Mouse (Mus musculus): ENCODE data around the gene Mroh2b. TPM values are rescaled to one million over a fixed set of nuclear protein-coding genes. Genes with fewer than 3 reads are reported as not detected.

Mroh2b gene
- not detected in 2 replicates for polyA plus RNA-seq (2015; fragmentation: Nextera tagmentation; extraction: Ambion mirVana)

- 69% methylated on average over 1 of the region's 1 CpGs for WGBS
- H3K4me1 ChIP-seq (replicated peaks; ENCODE audit: control insufficient read depth, insufficient read depth, low read length) = no peaks in the 10 kb centered on the region
- no peaks in the 10 kb centered on the region for H3K36me3 ChIP-seq (ENCODE audit: control insufficient read depth, insufficient read depth, low read length)
- H3K4me3 ChIP-seq (ENCODE audit: low read length) = no peak within 1 kb of the TSS
- H3K9ac ChIP-seq (ENCODE audit: low read length) = no peak within 1 kb of the TSS
- H3K27ac ChIP-seq (ENCODE audit: low read length) = no peak within 1 kb of the TSS
- no peak for ATAC-seq (ENCODE audit: low read depth)
- no peak within 1 kb of the TSS for H3K4me2 ChIP-seq (ENCODE audit: low read depth, low read length)
- H3K27me3 ChIP-seq (ENCODE audit: control insufficient read depth, insufficient read depth, low read depth, low read length) = no peaks in the 10 kb centered on the region
- no peaks in the 10 kb centered on the region for H3K9me3 ChIP-seq (ENCODE audit: control insufficient read depth, low read length)
Observed at GRCm38 (mm10) chr15:4898437-4898836, at the start of gene Mroh2b. Mroh2b (plus strand) TSS chr15:4898737.

DNA sequence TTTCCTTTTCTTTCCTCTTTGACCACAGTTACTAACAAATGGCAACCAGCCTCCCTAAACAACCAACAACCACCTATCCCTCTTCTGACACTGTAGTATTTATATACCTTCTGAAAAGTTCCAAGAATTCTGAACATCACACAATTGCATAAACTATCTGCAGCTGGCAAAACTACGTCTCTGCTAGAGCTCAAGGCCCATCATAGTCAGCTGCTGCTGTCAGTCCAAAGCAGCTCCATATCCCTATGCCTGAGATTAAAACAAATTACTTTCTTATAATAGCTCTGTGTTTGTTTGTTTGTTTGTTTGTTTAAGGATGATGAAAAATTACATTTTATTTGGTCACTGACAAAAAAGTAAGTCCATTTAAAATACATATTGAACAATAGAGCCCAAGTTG lies 48.5 kb upstream of the Mroh2b start:
- no peak for ATAC-seq (ENCODE audit: low read depth)
- Histone ChIP-seq H3K4me2 (ENCODE audit: low read depth, low read length) (no peak overlapping the region), H3K9me3 (ENCODE audit: control insufficient read depth, low read length) (no peaks in the 10 kb centered on the region), H3K4me3 (ENCODE audit: low read length) (no peak overlapping the region), H3K36me3 (ENCODE audit: control insufficient read depth, insufficient read depth, low read length) (no peaks in the 10 kb centered on the region), H3K4me1 (replicated peaks; ENCODE audit: control insufficient read depth, insufficient read depth, low read length) (no peaks in the 10 kb centered on the region), H3K9ac (ENCODE audit: low read length) (no peak overlapping the region), H3K27me3 (ENCODE audit: control insufficient read depth, insufficient read depth, low read depth, low read length) (no peaks in the 10 kb centered on the region), H3K27ac (ENCODE audit: low read length) (no peak overlapping the region)
- 78% methylated on average over 1 of the region's 1 CpGs for WGBS

GRCm38 (mm10) chr15:4894962-4895361 lies 3.6 kb upstream of the Mroh2b start:
- no peak overlapping the region for H3K4me2 ChIP-seq (ENCODE audit: low read depth, low read length)
- H3K27me3 ChIP-seq (ENCODE audit: control insufficient read depth, insufficient read depth, low read depth, low read length) = no peaks in the 10 kb centered on the region
- H3K9me3 ChIP-seq (ENCODE audit: control insufficient read depth, low read length) = no peaks in the 10 kb centered on the region
- no peak for ATAC-seq (ENCODE audit: low read depth)
- no peaks in the 10 kb centered on the region for H3K4me1 ChIP-seq (replicated peaks; ENCODE audit: control insufficient read depth, insufficient read depth, low read length)
- H3K27ac ChIP-seq (ENCODE audit: low read length) = no peak overlapping the region
- no peak overlapping the region for H3K9ac ChIP-seq (ENCODE audit: low read length)
- WGBS = 65% methylated on average over 3 of the region's 3 CpGs
- H3K4me3 ChIP-seq (ENCODE audit: low read length) = no peak overlapping the region
- H3K36me3 ChIP-seq (ENCODE audit: control insufficient read depth, insufficient read depth, low read length) = no peaks in the 10 kb centered on the region

DNA sequence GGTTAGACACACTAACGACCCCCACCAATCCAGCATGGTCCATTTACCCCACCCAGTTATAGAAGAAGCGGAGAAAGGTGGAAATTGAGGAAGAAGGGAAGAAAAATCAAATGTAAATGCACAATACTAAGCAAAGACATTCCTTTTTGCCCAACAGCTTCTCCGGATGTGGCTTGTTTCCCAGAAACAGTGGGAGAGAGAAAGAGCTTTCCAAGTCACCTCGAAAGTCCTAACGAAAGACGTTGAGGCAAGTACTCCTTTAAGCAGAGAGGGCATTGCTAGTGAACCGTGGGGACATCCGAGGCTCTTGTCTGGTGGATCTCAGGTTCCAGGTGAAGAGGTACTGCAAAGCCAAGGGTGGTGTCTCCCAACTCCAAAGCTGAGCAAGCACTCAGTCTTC lies 36.2 kb downstream of the Mroh2b start:
- Histone ChIP-seq H3K36me3 (ENCODE audit: control insufficient read depth, insufficient read depth, low read length) (no peaks in the 10 kb centered on the region), H3K4me2 (ENCODE audit: low read depth, low read length) (no peak overlapping the region), H3K27me3 (ENCODE audit: control insufficient read depth, insufficient read depth, low read depth, low read length) (no peaks in the 10 kb centered on the region), H3K9ac (ENCODE audit: low read length) (no peak overlapping the region), H3K9me3 (ENCODE audit: control insufficient read depth, low read length) (no peaks in the 10 kb centered on the region), H3K4me1 (replicated peaks; ENCODE audit: control insufficient read depth, insufficient read depth, low read length) (no peaks in the 10 kb centered on the region), H3K27ac (ENCODE audit: low read length) (no peak overlapping the region), H3K4me3 (ENCODE audit: low read length) (no peak overlapping the region)
- ATAC-seq (ENCODE audit: low read depth) = no peak
- 85% methylated on average over 8 of the region's 8 CpGs for WGBS

DNA sequence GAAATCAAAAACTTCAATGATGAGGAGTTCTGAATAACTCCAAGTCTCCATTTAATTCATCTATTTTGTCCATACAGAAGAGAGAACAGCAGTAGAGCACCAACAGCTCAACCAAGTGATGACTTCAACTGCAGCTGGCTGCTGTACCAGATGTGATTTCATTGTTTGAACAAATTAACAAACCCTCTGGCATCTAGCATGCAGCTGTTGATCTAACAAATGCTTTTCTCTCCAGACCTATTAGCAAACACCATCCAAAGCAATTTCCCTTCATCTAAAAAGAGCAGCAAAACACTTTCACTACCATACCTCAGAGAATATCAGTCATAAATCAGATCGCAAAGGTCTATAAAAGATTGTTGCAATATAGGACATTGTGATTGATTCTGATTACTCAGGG lies 74.8 kb downstream of the Mroh2b start:
- ATAC-seq (ENCODE audit: low read depth) = no peak
- Histone ChIP-seq H3K27me3 (ENCODE audit: control insufficient read depth, insufficient read depth, low read depth, low read length) (no peaks in the 10 kb centered on the region), H3K9ac (ENCODE audit: low read length) (no peak overlapping the region), H3K4me1 (replicated peaks; ENCODE audit: control insufficient read depth, insufficient read depth, low read length) (no peaks in the 10 kb centered on the region), H3K36me3 (ENCODE audit: control insufficient read depth, insufficient read depth, low read length) (no peaks in the 10 kb centered on the region), H3K4me2 (ENCODE audit: low read depth, low read length) (no peak overlapping the region), H3K4me3 (ENCODE audit: low read length) (no peak overlapping the region), H3K9me3 (ENCODE audit: control insufficient read depth, low read length) (no peaks in the 10 kb centered on the region), H3K27ac (ENCODE audit: low read length) (no peak overlapping the region)
- 80% methylated on average over 1 of the region's 1 CpGs for WGBS

- Histone ChIP-seq H3K27me3 (ENCODE audit: control insufficient read depth, insufficient read depth, low read depth, low read length) (no peaks in the 10 kb centered on the region), H3K4me2 (ENCODE audit: low read depth, low read length) (no peak overlapping the region), H3K4me1 (replicated peaks; ENCODE audit: control insufficient read depth, insufficient read depth, low read length) (no peaks in the 10 kb centered on the region), H3K27ac (ENCODE audit: low read length) (no peak overlapping the region), H3K36me3 (ENCODE audit: control insufficient read depth, insufficient read depth, low read length) (no peaks in the 10 kb centered on the region), H3K4me3 (ENCODE audit: low read length) (no peak overlapping the region), H3K9me3 (ENCODE audit: control insufficient read depth, low read length) (no peaks in the 10 kb centered on the region), H3K9ac (ENCODE audit: low read length) (no peak overlapping the region)
- ATAC-seq (ENCODE audit: low read depth) = no peak
- WGBS = 35% methylated on average over 2 of the region's 2 CpGs
Observed at GRCm38 (mm10) chr15:5002903-5003302, 104.4 kb downstream of the Mroh2b start.

- no peak for ATAC-seq (ENCODE audit: low read depth)
- 65% methylated on average over 6 of the region's 6 CpGs for WGBS
Observed at GRCm38 (mm10) chr15:5003503-5004196, 105.1 kb downstream of the Mroh2b start.

GRCm38 (mm10) chr15:5009644-5010107 lies 111.1 kb downstream of the Mroh2b start:
- no peaks in the 10 kb centered on the region for H3K9me3 ChIP-seq (ENCODE audit: control insufficient read depth, low read length)
- no peaks in the 10 kb centered on the region for H3K4me1 ChIP-seq (replicated peaks; ENCODE audit: control insufficient read depth, insufficient read depth, low read length)
- no peak overlapping the region for H3K9ac ChIP-seq (ENCODE audit: low read length)
- WGBS = 59% methylated on average over 11 of the region's 11 CpGs
- H3K27me3 ChIP-seq (ENCODE audit: control insufficient read depth, insufficient read depth, low read depth, low read length) = no peaks in the 10 kb centered on the region
- no peak overlapping the region for H3K27ac ChIP-seq (ENCODE audit: low read length)
- H3K4me3 ChIP-seq (ENCODE audit: low read length) = no peak overlapping the region
- no peak for ATAC-seq (ENCODE audit: low read depth)
- no peak overlapping the region for H3K4me2 ChIP-seq (ENCODE audit: low read depth, low read length)
- H3K36me3 ChIP-seq (ENCODE audit: control insufficient read depth, insufficient read depth, low read length) = no peaks in the 10 kb centered on the region

More at GRCm38 (mm10) chr15:5003503-5004196, 105.1 kb downstream of the Mroh2b start:
- H3K9ac ChIP-seq (ENCODE audit: low read length) = no peak overlapping the region
- H3K4me3 ChIP-seq (ENCODE audit: low read length) = no peak overlapping the region
- no peak overlapping the region for H3K4me2 ChIP-seq (ENCODE audit: low read depth, low read length)
- no peaks in the 10 kb centered on the region for H3K4me1 ChIP-seq (replicated peaks; ENCODE audit: control insufficient read depth, insufficient read depth, low read length)
- no peaks in the 10 kb centered on the region for H3K36me3 ChIP-seq (ENCODE audit: control insufficient read depth, insufficient read depth, low read length)
- no peak overlapping the region for H3K27ac ChIP-seq (ENCODE audit: low read length)
- H3K9me3 ChIP-seq (ENCODE audit: control insufficient read depth, low read length) = no peaks in the 10 kb centered on the region
- H3K27me3 ChIP-seq (ENCODE audit: control insufficient read depth, insufficient read depth, low read depth, low read length) = no peaks in the 10 kb centered on the region

Measured in lung, embryonic 16.5 days (tissue).